Mouse (Mus musculus): Measurements from ENCODE around the gene Crip2. TPM values are rescaled to one million over a fixed set of nuclear protein-coding genes. Genes with fewer than 3 reads are reported as not detected.

The Crip2 gene
- polyA plus RNA-seq, 1 experiment = 24.6 TPM

GRCm38 (mm10) chr12:113186326-113187010 lies 46.4 kb downstream of the Crip2 start:
- Histone ChIP-seq H3K27ac (ENCODE audit: control insufficient read depth, insufficient read depth, low read depth, low read length, poor library complexity) (no peak overlapping the region), H3K4me3 (replicated peaks; ENCODE audit: control insufficient read depth, low read depth, low read length) (no peak overlapping the region), H3K4me1 (ENCODE audit: control insufficient read depth, insufficient read depth, low read length) (no peaks in the 10 kb centered on the region)
- TF ChIP-seq POLR2A (IDR thresholded peaks at IDR 0.05; ENCODE audit: borderline replicate concordance, control insufficient read depth, low read depth, low read length) (no peak), CTCF (IDR thresholded peaks at IDR 0.05; ENCODE audit: control insufficient read depth, insufficient read depth, low read length) (no peak)
- WGBS = 67% methylated on average over 12 of the region's 12 CpGs

GRCm38 (mm10) chr12:113187011-113187375 lies 47.0 kb downstream of the Crip2 start:
- TF ChIP-seq POLR2A (IDR thresholded peaks at IDR 0.05; ENCODE audit: borderline replicate concordance, control insufficient read depth, low read depth, low read length) (no peak), CTCF (IDR thresholded peaks at IDR 0.05; ENCODE audit: control insufficient read depth, insufficient read depth, low read length) (no peak)
- no peak overlapping the region for H3K27ac ChIP-seq (ENCODE audit: control insufficient read depth, insufficient read depth, low read depth, low read length, poor library complexity)
- no peak overlapping the region for H3K4me3 ChIP-seq (replicated peaks; ENCODE audit: control insufficient read depth, low read depth, low read length)
- WGBS = 49% methylated on average over 4 of the region's 4 CpGs
- H3K4me1 ChIP-seq (ENCODE audit: control insufficient read depth, insufficient read depth, low read length) = no peaks in the 10 kb centered on the region

- Histone ChIP-seq H3K4me1 (ENCODE audit: control insufficient read depth, insufficient read depth, low read length) (no peaks in the 10 kb centered on the region), H3K4me3 (replicated peaks; ENCODE audit: control insufficient read depth, low read depth, low read length) (no peak overlapping the region), H3K27ac (ENCODE audit: control insufficient read depth, insufficient read depth, low read depth, low read length, poor library complexity) (no peak overlapping the region)
- 26% methylated on average over 56 of the region's 56 CpGs for WGBS
- TF ChIP-seq CTCF (IDR thresholded peaks at IDR 0.05; ENCODE audit: control insufficient read depth, insufficient read depth, low read length) = peak; percentile 66
- no peak for TF ChIP-seq POLR2A (IDR thresholded peaks at IDR 0.05; ENCODE audit: borderline replicate concordance, control insufficient read depth, low read depth, low read length)
Measured at GRCm38 (mm10) chr12:113187584-113188295, 47.7 kb downstream of the Crip2 start.

GRCm38 (mm10) chr12:113188349-113189055 lies 48.5 kb downstream of the Crip2 start:
- no peak overlapping the region for H3K27ac ChIP-seq (ENCODE audit: control insufficient read depth, insufficient read depth, low read depth, low read length, poor library complexity)
- TF ChIP-seq POLR2A (IDR thresholded peaks at IDR 0.05; ENCODE audit: borderline replicate concordance, control insufficient read depth, low read depth, low read length) = no peak
- TF ChIP-seq CTCF (IDR thresholded peaks at IDR 0.05; ENCODE audit: control insufficient read depth, insufficient read depth, low read length) = no peak
- no peaks in the 10 kb centered on the region for H3K4me1 ChIP-seq (ENCODE audit: control insufficient read depth, insufficient read depth, low read length)
- H3K4me3 ChIP-seq (replicated peaks; ENCODE audit: control insufficient read depth, low read depth, low read length) = no peak overlapping the region
- whole genome bisulfite sequencing = 94% methylated on average over 51 of the region's 51 CpGs

- 54% methylated on average over 2 of the region's 2 CpGs for WGBS
Measured at GRCm38 (mm10) chr12:113193423-113193822, 53.4 kb downstream of the Crip2 start.

More at GRCm38 (mm10) chr12:113193423-113193822, 53.4 kb downstream of the Crip2 start:
- no peak for TF ChIP-seq CTCF (IDR thresholded peaks at IDR 0.05; ENCODE audit: control insufficient read depth, insufficient read depth, low read length)
- TF ChIP-seq POLR2A (IDR thresholded peaks at IDR 0.05; ENCODE audit: borderline replicate concordance, control insufficient read depth, low read depth, low read length) = no peak
- Histone ChIP-seq H3K4me3 (replicated peaks; ENCODE audit: control insufficient read depth, low read depth, low read length) (no peak overlapping the region), H3K27ac (ENCODE audit: control insufficient read depth, insufficient read depth, low read depth, low read length, poor library complexity) (no peak overlapping the region), H3K4me1 (ENCODE audit: control insufficient read depth, insufficient read depth, low read length) (no peaks in the 10 kb centered on the region)

Other genes with a start within 250 kb of the Crip2 start
- 0.77 and 6.4 TPM in 2 replicates for gene Jag2, start 210.5 kb upstream of the Crip2 start, polyA plus RNA-seq (2011; ENCODE audit: insufficient read depth, insufficient read length, low replicate concordance, missing spikeins)
- gene Nudt14, start 198.1 kb upstream of the Crip2 start, polyA plus RNA-seq (2011; ENCODE audit: insufficient read depth, insufficient read length, low replicate concordance, missing spikeins) = 7.3 and 31.0 TPM in 2 replicates
- 3.3 and 6.3 TPM in 2 replicates for gene Btbd6, start 163.8 kb upstream of the Crip2 start, polyA plus RNA-seq (2011; ENCODE audit: insufficient read depth, insufficient read length, low replicate concordance, missing spikeins)
- 54.8 and 94.0 TPM in 2 replicates for gene Brf1, start 139.5 kb upstream of the Crip2 start, polyA plus RNA-seq (2011; ENCODE audit: insufficient read depth, insufficient read length, low replicate concordance, missing spikeins)
- 25.9 and 33.7 TPM in 2 replicates for gene Pacs2, start 125.7 kb upstream of the Crip2 start, polyA plus RNA-seq (2011; ENCODE audit: insufficient read depth, insufficient read length, low replicate concordance, missing spikeins)
- 1.3 and 3.0 TPM in 2 replicates for gene Tex22, start 65.7 kb upstream of the Crip2 start, polyA plus RNA-seq (2011; ENCODE audit: insufficient read depth, insufficient read length, low replicate concordance, missing spikeins)
- 17.9 and 20.9 TPM in 2 replicates for gene Mta1, start 42.0 kb upstream of the Crip2 start, polyA plus RNA-seq (2011; ENCODE audit: insufficient read depth, insufficient read length, low replicate concordance, missing spikeins)
- gene Crip1, start 6.1 kb downstream of the Crip2 start, polyA plus RNA-seq (2011; ENCODE audit: insufficient read depth, insufficient read length, low replicate concordance, missing spikeins) = 166 and 201 TPM in 2 replicates
- 7.0 and 16.0 TPM in 2 replicates for gene Tedc1, start 16.2 kb downstream of the Crip2 start, polyA plus RNA-seq (2011; ENCODE audit: insufficient read depth, insufficient read length, low replicate concordance, missing spikeins)
- not detected in 2 replicates for gene Tmem121, start 45.7 kb downstream of the Crip2 start, polyA plus RNA-seq (2011; ENCODE audit: insufficient read depth, insufficient read length, low replicate concordance, missing spikeins)

Measured in bone marrow, adult 2 months (tissue).